Mouse (Mus musculus) cerebellum, postnatal 25 days (tissue): Measurements from ENCODE around the gene Gm14137.

ENCODE experiments used
- DNase-seq, 2 experiments: peaks; one replicate each; pipeline ENCODE4 v3.0.0; 2021; ENCODE audit warnings: mixed read lengths in 2 of 2

Gene Gm14137

GRCm38 (mm10) chr2:119172862-119173576 is 1.3 kb upstream of the Gm14137 start:
- DNase-seq: peak in 1 of 2 experiments; percentile 39

DNA sequence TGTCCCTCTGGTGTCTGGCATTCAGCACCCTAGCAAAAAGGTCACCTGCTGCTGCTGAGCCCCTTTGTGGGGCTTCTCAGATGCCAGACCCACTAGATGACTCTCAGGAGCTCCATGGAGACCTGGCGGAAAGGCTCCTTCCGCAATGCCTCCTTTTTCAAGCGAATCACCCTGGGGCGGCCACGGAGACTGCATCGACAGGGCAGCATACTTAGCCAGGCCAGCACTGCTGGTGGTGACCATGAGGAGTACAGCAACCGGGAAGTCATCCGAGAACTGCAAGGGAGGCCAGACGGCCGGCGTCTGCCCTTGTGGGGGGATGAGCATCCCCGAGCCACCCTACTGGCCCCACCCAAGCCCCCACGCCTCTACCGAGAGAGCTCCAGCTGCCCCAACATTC is 557 bp downstream of the Gm14137 start:
- DNase-seq: no peak

DNA sequence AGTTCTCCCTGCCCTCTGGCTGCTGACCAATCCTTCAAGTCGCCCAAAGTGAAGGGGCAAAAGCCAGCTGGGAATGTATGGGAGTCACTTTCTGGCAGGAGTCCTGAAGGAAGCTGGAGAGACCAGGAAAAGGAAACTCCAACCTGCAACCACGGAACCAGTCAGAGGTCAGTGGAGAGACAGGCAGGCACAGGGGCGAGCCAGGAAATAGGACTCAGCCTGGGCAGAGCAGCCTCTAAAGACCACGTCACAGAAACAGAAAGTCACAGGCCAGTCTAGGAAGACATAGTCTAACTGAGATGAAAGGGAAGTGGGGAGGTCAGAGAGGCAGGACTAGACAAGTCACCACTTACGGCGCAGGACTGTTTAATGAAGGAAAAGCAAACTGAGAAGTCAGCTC is 1.3 kb downstream of the Gm14137 start:
- DNase-seq: no peak

- no peak for DNase-seq
These were observed 2.5 kb downstream of the Gm14137 start for GRCm38 (mm10) chr2:119176761-119177160.

- no peak for DNase-seq
These were observed 3.2 kb downstream of the Gm14137 start for GRCm38 (mm10) chr2:119177384-119177939.

- no peak for DNase-seq
These were observed 8.6 kb downstream of the Gm14137 start for GRCm38 (mm10) chr2:119182914-119183313.

DNA sequence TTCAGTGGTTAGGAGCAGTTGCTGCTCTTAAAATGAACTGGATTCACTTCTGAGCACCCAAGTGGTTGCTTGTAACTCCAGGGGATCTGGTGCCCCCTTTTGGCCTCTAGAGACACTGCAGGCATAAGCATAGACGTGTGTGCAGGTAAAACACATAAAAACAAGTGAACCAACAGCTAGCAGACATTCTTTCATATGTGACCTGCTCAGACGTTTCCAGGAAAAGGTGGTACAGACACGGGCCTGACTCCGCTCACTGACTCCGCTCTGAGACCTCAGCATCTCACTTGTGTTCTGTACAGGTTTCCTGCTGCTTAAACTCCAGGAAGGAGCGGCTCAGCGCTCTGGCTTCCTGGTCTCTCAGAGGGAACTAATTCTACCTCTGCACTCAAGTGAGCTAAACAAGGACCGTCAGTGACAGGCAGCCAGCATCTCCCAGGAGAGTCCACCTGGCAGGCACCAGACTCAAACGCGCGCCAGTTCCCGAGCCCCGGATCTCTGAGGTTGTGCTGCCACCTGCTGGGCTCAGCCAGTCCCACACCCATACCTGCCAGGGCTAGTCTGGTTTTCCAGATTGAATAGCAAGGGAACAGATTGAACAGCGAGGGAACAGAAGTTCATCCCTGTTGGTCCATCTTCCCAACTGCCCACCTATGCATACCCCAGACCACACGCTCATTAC is 14.9 kb downstream of the Gm14137 start:
- DNase-seq: peak; percentile 94 to 95

GRCm38 (mm10) chr2:119190969-119191368 is 16.7 kb downstream of the Gm14137 start:
- DNase-seq: no peak

- DNase-seq: peak; percentile 19 to 28
These were observed 19.8 kb downstream of the Gm14137 start for GRCm38 (mm10) chr2:119194140-119194539.

DNA sequence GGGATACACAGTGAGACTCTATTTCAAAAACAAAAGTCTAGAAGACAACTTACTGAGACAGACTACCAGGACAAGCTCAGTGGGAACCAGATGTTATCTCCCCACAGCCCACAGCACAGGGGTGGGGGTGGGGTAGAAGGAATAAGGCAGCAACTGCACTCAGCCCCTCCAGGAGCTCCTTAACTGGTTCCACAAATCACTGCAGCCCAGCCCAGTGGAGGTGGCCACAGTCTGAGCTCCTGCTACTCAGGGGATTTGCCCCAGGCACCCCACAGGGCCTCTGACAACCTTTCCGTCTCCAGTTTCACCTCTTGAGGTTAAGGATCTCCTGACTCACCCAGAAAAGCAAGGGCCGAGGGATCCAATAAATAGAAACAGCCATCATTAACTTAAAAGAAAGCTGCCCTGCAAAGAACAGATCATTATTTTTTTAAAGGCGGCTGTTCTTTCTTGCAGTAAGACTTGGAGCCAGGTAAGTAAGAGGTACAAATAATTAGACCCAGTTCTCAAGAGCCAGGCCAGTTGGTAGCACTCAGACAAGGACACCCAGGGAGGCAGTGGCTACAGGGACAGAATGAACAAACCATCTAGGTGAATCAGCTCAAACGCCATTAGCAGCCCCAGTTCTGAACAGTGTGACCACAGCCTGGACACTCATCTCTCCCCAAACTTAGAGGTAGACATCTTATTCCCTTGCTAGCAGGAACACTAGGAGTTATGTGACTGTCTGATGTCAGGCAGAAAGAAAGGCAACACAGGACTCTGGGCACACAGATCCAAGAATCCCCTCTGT is 22.2 kb downstream of the Gm14137 start:
- DNase-seq: no peak

DNA sequence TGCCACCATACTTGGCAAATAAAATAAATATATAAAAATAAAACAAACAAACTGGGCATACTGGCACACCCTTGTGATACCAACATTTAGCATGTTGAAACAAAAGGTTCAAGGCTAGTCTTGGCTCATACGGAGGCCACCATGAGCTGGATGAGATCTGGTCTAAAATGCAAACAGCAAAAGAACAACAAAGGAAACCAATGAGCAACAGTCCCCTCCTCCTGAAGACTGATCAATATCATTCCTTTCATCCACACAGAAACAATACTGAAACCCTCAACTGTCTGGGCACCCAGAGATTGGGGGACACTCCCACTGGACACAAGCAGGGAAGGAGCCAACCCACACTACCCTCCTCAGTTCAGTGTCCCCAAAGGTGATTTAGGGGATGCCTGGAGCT is 23.2 kb downstream of the Gm14137 start:
- no peak for DNase-seq

DNA sequence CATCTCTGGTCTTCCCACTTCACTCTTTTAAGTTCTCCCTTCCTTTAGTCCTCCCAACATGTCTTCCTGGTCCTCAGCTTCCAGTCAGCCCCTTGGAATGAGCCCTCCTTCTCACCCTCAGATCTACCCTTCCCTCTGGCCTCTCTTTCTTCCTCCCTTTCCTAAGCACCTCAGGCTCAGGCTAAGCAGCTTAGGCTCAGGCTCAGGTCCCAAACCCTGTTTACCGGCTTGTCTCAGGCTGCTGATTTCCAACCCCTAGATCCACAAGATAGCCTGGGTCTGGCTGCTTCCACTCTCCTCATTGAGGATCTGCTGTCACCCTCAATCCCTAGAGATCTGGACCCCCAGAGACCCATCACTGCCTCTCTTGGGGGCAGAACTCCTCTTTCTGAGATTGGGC is 23.7 kb downstream of the Gm14137 start:
- no peak for DNase-seq

DNA sequence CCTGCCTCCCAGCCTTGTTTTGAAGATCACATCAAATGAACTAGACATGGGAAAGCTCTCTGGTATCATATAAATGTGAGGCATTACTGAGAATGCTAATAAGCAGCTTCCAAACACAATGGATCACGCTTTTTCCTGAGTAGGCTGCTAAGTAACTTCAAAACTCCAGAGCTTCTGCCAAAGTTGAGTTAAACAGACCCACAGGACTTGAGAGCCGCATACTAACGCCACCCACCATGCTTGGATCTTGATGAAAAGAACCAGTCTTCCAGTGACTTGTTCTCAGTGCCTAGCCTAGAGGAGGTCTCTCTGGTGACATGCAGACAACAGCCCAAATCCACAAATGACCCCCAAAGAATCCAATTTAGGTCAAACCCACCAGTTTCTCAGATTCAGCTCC is 24.6 kb downstream of the Gm14137 start:
- no peak for DNase-seq

- DNase-seq: peak; percentile 22 to 45
These were observed 28.7 kb downstream of the Gm14137 start for GRCm38 (mm10) chr2:119202914-119203453.

DNA sequence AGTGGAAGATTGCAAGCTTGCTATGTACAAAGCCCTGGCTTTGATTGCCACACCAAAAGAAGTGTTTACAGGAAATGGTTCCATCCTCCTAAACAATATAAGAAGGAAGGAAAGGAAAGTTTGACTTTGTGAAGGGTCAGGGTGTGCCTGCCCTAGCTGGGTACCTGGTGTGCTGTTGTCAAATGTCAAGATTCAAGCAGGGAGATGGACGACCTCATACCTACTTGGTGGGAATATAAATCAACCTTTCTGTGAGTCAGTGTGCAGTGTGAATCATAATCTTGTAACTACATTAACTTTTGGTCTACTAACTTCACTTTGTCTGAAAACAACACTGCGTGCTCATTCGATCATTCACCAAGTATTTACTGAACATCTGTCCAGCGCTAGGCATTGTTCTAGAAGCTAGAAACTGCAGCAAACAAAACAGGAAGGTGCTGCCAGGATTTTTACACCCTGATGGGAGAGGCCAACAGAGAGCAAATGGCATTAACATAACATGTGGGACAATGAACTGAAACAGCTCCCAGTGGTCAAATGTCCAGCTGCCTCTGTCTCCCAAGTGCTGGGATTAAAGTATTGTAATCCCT is 29.7 kb downstream of the Gm14137 start:
- no peak for DNase-seq

GRCm38 (mm10) chr2:119207961-119208343 is 33.6 kb downstream of the Gm14137 start:
- DNase-seq: no peak

- peak; percentile 95 to 96 for DNase-seq
These were observed 34.3 kb downstream of the Gm14137 start, which contains the start of the genes Zfyve19 and Dnajc17 for GRCm38 (mm10) chr2:119208344-119209175. Zfyve19 (plus strand) TSS chr2:119208617. Dnajc17 (minus strand) TSS chr2:119208795.

- no peak for DNase-seq
These were observed 34.8 kb downstream of the Gm14137 start for GRCm38 (mm10) chr2:119209176-119209507.
